Mouse (Mus musculus) embryonic facial prominence, embryonic 15.5 days (tissue): ENCODE data around the gene Usp48. TPM values are rescaled to one million over a fixed set of nuclear protein-coding genes. Genes with fewer than 3 reads are reported as not detected.

Experiments
- ATAC-seq: fragments of 200-750 bp; cut with Nextera tagmentation; 2 replicates; pipeline ENCODE4 v1.8.0; 2017; ENCODE audit warnings: low read depth, moderate TSS enrichment; ENCODE audit not compliant: insufficient number of reproducible peaks, low FRiP score, low TSS enrichment
- H3K27ac ChIP-seq: fragments of 300-500 bp; sonication (generic); replicated peaks from 2 replicates; pipeline ENCODE4 v1.5.1; 2015; ENCODE audit warnings: mild to moderate bottlenecking, inconsistent platforms
- H3K27me3 ChIP-seq: fragments of 300-500 bp; sonication (generic); 2 replicates; pipeline ENCODE4 v1.6.1; 2015; ENCODE audit warnings: inconsistent platforms
- H3K36me3 ChIP-seq: fragments of 300-500 bp; sonication (generic); 2 replicates; pipeline ENCODE4 v1.6.1; 2015; ENCODE audit warnings: mild to moderate bottlenecking, inconsistent platforms
- H3K4me1 ChIP-seq: fragments of 300-500 bp; sonication (generic); 2 replicates; pipeline ENCODE4 v1.6.1; 2015; ENCODE audit warnings: inconsistent platforms
- H3K4me2 ChIP-seq: fragments of 300-500 bp; sonication (generic); replicated peaks from 2 replicates; pipeline ENCODE4 v1.6.1; 2015; ENCODE audit warnings: mild to moderate bottlenecking, inconsistent platforms
- H3K4me3 ChIP-seq: fragments of 300-500 bp; sonication (generic); replicated peaks from 2 replicates; pipeline ENCODE4 v1.5.1; 2015; ENCODE audit warnings: mild to moderate bottlenecking, inconsistent platforms
- H3K9ac ChIP-seq: fragments of 300-500 bp; sonication (generic); 2 replicates; pipeline ENCODE4 v1.6.1; 2015; ENCODE audit warnings: inconsistent platforms
- H3K9me3 ChIP-seq: fragments of 300-500 bp; sonication (generic); replicated peaks from 2 replicates; pipeline ENCODE4 v1.6.1; 2016; ENCODE audit warnings: inconsistent platforms
- WGBS: fragments of 180-500 bp; shearing (Covaris S2); methylation state at CpG from one replicate; pipeline ENCODE4 v1.1.7; 2015; 5-methylcytosine and 5-hydroxymethylcytosine counted together
- polyA plus RNA-seq: library from polyadenylated mRNA; unstranded; fragments of >200 nt; fragmentation: Nextera tagmentation; extraction: Ambion mirVana; gene quantifications from 2 replicates; pipeline ENCODE4 v1.2.1, GENCODE M21; 2015

The Usp48 gene
- polyA plus RNA-seq, 1 experiment from 2014 or later: 71.4 TPM

DNA sequence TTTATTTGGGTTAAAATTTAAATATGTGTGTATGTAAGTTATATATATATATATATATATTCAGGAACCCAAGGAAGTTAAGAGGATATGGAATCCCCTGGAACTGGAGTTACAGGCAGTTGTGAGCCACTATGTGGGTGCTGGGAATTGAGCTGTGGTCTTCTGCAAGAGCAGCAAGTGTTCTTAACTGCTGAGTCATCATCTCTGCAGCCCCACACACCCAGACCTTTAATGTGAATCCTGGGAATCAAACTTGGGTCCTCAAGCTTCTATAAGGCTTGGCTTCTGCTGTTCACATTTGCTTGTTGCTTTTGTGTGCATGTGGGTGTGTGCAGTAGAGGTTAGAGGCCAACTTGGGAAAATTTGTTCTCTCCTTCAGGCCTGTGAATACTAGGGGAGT is 52.7 kb downstream of the Usp48 start:
- no peak overlapping the region for H3K27ac ChIP-seq
- peaks cover 85% of the 10 kb centered on the region for H3K36me3 ChIP-seq
- no peaks in the 10 kb centered on the region for H3K27me3 ChIP-seq
- no peaks in the 10 kb centered on the region for H3K9me3 ChIP-seq
- ATAC-seq: no peak
- no peak overlapping the region for H3K4me3 ChIP-seq
- no peak overlapping the region for H3K4me2 ChIP-seq
- no peaks in the 10 kb centered on the region for H3K4me1 ChIP-seq
- H3K9ac ChIP-seq: no peak overlapping the region

DNA sequence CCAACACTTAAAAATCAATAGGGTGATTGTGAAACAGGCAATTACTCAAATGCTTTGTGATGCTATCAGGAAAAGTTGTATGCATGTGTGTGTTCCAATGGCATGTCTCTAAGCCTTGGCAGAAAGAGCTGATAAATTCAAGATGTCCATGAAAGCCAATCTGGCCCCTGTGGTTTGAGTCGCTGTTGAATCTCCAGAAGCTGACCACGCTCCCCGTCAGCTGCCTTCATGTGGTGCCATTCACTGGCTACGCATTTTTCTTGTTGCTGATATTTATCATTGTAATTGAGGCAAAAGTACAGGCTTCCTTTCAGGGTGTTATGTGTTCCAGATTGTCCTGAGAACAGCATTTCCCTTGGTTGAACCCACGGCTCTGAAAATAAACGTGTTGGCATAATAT is 54.1 kb downstream of the Usp48 start:
- H3K4me1 ChIP-seq: no peaks in the 10 kb centered on the region
- H3K9ac ChIP-seq: no peak overlapping the region
- no peak overlapping the region for H3K4me3 ChIP-seq
- no peaks in the 10 kb centered on the region for H3K9me3 ChIP-seq
- H3K36me3 ChIP-seq: peaks cover 90% of the 10 kb centered on the region
- no peak overlapping the region for H3K4me2 ChIP-seq
- WGBS: 39% methylated on average over 6 of the region's 6 CpGs
- peak overlapping the region; percentile 41; the same call in 1 of the 2 replicates for H3K27ac ChIP-seq
- H3K27me3 ChIP-seq: no peaks in the 10 kb centered on the region
- ATAC-seq: peak; percentile 73

DNA sequence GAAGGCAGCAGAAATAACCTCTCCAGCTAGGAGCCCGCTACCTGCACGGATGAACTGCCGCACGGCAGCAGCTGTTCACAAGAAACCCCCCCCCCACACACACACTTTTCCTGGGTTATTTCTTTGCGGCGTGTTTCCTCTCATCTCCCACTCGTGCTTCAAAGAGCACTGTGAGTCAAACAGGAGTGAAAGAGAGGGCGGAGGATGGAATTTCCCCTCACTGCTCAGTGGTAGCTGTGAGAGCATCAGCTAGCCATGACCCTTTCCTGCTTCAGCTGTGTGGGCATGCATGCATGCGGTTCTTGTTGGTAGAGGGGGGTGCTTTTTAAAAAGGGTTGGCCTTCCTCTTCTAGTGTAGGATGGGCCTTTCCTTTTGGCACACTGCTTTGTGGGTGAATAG is 54.7 kb downstream of the Usp48 start:
- peak overlapping the region; percentile 41 for H3K27ac ChIP-seq
- no peaks in the 10 kb centered on the region for H3K4me1 ChIP-seq
- H3K9me3 ChIP-seq: no peaks in the 10 kb centered on the region
- H3K9ac ChIP-seq: no peak overlapping the region
- WGBS: 69% methylated on average over 9 of the region's 9 CpGs
- H3K27me3 ChIP-seq: no peaks in the 10 kb centered on the region
- H3K4me2 ChIP-seq: no peak overlapping the region
- H3K4me3 ChIP-seq: no peak overlapping the region
- peaks cover 90% of the 10 kb centered on the region for H3K36me3 ChIP-seq
- no peak for ATAC-seq

DNA sequence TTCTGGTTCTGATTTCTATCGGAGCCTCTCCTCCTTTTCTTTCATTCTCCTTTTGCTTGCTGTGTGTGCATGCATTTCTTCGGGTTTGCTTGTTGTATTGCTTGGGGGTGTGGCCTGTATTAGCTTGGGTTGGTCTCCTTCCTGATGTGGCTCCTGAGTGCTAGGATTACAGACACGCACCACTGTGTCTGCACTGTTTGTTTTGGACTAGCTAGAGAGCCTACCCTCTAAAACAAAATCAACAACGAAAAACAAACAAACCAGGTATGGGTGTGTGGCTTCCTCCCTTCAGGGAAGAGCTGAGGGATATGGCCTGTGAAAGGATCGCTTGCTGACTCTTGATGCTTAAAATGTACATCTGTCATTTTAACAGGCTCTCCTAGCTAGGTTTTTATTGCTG is 57.4 kb downstream of the Usp48 start:
- Histone ChIP-seq H3K27me3 (no peaks in the 10 kb centered on the region), H3K4me1 (no peaks in the 10 kb centered on the region)
- no peak for ATAC-seq

DNA sequence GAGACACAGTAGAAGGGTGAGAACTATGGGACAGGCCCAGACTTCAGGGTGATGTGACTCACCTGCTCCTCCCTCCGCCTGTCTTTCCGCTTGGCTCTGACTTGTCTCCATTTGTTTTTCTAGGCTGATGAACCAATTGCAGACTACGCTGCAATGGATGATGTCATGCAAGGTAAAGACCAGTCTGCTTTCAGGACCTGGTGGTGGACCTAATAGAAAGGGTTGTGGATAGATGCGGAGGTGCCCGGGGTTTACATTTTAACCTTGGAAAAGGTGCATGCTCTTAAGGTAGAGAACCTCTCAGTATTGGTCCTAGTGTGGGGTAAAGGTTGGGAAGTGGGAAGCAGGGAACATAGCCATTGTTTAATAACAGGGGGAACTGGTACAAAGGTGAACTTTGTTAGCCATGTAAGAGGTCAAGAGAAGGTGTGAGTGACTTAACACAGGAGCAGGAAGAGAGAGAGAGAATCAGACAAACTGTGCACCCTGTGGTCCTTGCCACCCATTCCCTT is 59.3 kb downstream of the Usp48 start:
- WGBS: 83% methylated on average over 5 of the region's 5 CpGs
- no peaks in the 10 kb centered on the region for H3K4me1 ChIP-seq
- peaks cover 90% of the 10 kb centered on the region for H3K36me3 ChIP-seq

More for the DNA sequence above, 57.4 kb downstream of the Usp48 start:
- no peak overlapping the region for H3K4me3 ChIP-seq
- 72% methylated on average over 5 of the region's 5 CpGs for WGBS
- H3K4me2 ChIP-seq: no peak overlapping the region
- H3K9me3 ChIP-seq: no peaks in the 10 kb centered on the region
- peaks cover 85% of the 10 kb centered on the region for H3K36me3 ChIP-seq
- no peak overlapping the region for H3K9ac ChIP-seq
- H3K27ac ChIP-seq: no peak overlapping the region

DNA sequence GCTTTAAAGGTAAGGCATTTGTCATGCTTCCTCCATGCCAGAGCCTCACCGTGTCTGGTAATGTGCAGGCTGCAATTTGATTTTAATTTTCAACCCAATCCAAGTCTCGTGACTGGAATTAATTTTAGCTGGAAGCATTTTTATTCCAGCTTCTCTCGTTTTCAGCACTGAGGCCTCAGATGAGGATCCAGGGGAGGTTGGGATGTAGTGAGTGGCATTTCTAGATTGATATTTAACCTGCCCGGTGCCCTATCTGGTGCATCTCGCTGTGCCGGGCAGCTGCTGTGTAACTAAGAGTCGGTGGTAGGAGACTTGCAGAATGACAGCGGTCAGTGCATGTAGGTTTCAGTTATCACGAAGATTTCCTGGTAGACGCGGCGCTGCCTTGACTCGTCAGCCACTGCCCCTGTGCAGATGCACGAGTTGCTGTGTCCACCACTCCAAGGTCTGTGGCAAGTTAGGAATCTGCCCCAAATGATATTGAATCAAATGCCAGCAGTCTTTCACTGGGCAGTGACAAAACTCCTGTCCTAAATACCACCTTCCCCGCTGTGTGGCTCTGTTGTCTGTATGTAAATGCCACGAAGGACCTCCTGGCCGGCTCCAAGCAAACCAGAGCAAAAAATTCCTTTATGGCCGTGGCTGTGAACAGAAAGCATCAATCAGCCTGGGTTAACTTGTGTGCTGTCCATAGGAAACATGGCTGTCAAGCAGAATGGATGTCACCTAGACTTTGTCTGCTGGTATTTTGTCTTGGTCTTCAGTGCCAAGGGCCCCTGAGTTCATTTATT is 61.9 kb downstream of the Usp48 start:
- Histone ChIP-seq H3K9me3 (no peaks in the 10 kb centered on the region), H3K4me1 (peaks cover 4% of the 10 kb centered on the region), H3K36me3 (peaks cover 72% of the 10 kb centered on the region), H3K4me2 (no peak overlapping the region), H3K9ac (no peak overlapping the region), H3K4me3 (no peak overlapping the region), H3K27ac (no peak overlapping the region), H3K27me3 (no peaks in the 10 kb centered on the region)
- no peak for ATAC-seq
- 72% methylated on average over 18 of the region's 18 CpGs for WGBS

More for the DNA sequence above, 59.3 kb downstream of the Usp48 start:
- 0 out of 2 replicates have a peak overlapping the region, but pooled peaks have one; percentile 5 for H3K27ac ChIP-seq
- no peak for ATAC-seq
- H3K4me3 ChIP-seq: no peak overlapping the region
- no peak overlapping the region for H3K9ac ChIP-seq
- H3K4me2 ChIP-seq: no peak overlapping the region
- no peaks in the 10 kb centered on the region for H3K9me3 ChIP-seq
- H3K27me3 ChIP-seq: no peaks in the 10 kb centered on the region

DNA sequence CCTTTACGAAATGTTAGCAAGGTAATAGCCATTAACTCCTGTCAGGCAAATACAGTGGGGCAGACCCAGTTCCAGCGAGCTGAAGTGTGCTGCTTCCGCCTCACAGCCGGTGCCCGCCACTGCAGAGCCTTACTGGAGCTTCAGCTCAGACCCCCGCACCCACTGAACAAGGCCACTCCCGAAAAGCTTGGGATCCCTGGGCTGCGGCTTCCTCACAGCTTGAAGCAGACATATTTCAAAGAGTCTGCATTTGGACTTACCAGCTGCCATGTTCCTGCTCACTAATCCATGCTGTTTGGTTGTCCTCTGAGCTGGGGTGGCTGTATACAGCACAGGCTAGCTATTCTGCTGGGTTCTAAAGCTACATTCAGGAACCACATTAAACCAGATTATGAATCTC is 64.1 kb downstream of the Usp48 start:
- H3K36me3 ChIP-seq: peaks cover 53% of the 10 kb centered on the region

DNA sequence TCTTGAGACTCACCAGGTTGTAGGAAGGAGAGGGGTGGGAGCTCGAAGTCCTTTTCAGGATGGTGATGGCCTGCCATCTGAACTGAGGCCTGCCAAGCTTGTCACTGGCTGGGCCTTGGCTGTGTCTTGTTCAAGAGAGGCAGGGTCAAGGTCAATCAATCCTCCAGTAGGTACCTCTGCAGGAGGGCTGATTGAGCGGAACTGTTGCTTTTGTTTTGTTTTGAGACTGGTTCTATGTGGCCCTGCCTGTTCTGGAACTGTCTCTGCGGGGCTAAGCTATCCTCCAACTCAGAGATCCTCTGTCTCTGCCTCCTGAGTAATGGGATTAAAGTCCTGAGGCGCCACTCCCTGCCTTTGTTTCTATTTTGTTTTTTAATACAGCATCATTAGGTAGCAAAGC is 66.0 kb downstream of the Usp48 start:
- H3K27me3 ChIP-seq: no peaks in the 10 kb centered on the region
- H3K27ac ChIP-seq: no peak overlapping the region
- H3K9me3 ChIP-seq: no peaks in the 10 kb centered on the region
- ATAC-seq: no peak
- 87% methylated on average over 4 of the region's 4 CpGs for WGBS
- peaks cover 23% of the 10 kb centered on the region for H3K4me1 ChIP-seq
- no peak overlapping the region for H3K4me3 ChIP-seq
- H3K4me2 ChIP-seq: no peak overlapping the region
- H3K9ac ChIP-seq: no peak overlapping the region
- peaks cover 36% of the 10 kb centered on the region for H3K36me3 ChIP-seq

More for the DNA sequence above, 64.1 kb downstream of the Usp48 start:
- Histone ChIP-seq H3K4me1 (peaks cover 10% of the 10 kb centered on the region), H3K27ac (no peak overlapping the region), H3K9me3 (no peaks in the 10 kb centered on the region), H3K27me3 (no peaks in the 10 kb centered on the region), H3K4me2 (no peak overlapping the region), H3K4me3 (no peak overlapping the region), H3K9ac (no peak overlapping the region)
- 84% methylated on average over 8 of the region's 8 CpGs for WGBS
- ATAC-seq: no peak

DNA sequence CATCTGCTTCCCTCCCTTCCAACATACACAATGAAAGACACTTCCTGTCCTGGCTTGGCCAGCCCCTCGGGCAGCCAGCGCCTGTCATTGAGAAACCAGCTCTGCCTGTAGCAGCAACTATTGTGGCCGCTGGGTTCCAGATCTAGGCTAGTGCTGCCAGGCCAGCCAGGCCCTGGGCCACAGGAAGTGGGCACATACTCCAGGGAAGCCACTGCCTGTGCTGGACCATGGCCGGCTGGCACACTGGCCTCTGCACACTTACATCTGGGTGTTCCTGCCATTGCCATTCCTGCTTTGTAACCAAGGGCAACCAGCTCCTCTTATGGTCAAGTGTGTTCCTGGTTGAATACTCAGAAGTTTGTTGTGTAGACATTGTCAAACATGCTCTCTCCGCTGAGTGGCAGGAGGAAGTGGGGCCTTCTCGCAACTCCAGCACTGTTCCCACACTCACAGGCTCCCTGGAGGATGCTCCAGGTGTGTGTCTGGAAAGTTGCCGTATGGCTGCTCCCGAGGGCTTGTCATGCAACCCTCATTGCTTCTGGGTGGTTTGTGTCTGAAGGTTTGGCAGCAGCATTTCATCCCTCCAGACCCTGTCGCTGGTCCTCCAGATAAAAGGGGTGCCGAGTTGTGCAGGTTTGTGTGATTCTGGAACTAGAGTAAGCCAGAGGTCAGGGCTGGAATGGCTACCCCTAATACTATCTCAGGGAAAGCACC is 67.0 kb downstream of the Usp48 start:
- peak overlapping the region; percentile 23; the same call in 1 of the 2 replicates for H3K27ac ChIP-seq
- H3K27me3 ChIP-seq: no peaks in the 10 kb centered on the region
- 54% methylated on average over 10 of the region's 10 CpGs for WGBS
- H3K36me3 ChIP-seq: peaks cover 30% of the 10 kb centered on the region
- no peak overlapping the region for H3K9ac ChIP-seq
- ATAC-seq: no peak
- no peaks in the 10 kb centered on the region for H3K9me3 ChIP-seq
- H3K4me3 ChIP-seq: no peak overlapping the region
- peaks cover 31% of the 10 kb centered on the region for H3K4me1 ChIP-seq
- no peak overlapping the region for H3K4me2 ChIP-seq

DNA sequence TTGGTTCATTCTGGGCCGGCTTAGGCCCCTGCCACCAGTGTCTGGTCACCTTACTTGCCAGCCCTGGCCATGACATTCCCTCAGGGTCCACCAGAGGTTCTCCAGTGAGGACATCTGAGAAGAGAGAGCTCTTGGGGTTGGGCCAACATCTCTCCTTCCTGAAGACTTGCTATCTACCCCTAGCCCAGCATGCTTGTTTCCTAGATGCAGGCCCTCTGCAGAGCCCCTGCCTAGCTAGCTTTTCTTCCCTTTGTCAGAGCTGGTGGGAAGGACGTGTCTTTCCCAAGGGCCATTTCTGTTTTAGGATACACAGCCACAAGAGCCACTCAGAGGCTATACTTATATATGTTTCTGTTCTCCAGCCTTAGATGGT is 67.5 kb downstream of the Usp48 start:
- no peak overlapping the region for H3K4me3 ChIP-seq
- no peak overlapping the region for H3K9ac ChIP-seq
- peaks cover 33% of the 10 kb centered on the region for H3K4me1 ChIP-seq
- no peak for ATAC-seq
- H3K9me3 ChIP-seq: no peaks in the 10 kb centered on the region
- H3K27ac ChIP-seq: peak overlapping the region; percentile 23; the same call in 1 of the 2 replicates
- H3K4me2 ChIP-seq: no peak overlapping the region
- WGBS: 63% methylated on average over 2 of the region's 2 CpGs
- peaks cover 25% of the 10 kb centered on the region for H3K36me3 ChIP-seq
- no peaks in the 10 kb centered on the region for H3K27me3 ChIP-seq

DNA sequence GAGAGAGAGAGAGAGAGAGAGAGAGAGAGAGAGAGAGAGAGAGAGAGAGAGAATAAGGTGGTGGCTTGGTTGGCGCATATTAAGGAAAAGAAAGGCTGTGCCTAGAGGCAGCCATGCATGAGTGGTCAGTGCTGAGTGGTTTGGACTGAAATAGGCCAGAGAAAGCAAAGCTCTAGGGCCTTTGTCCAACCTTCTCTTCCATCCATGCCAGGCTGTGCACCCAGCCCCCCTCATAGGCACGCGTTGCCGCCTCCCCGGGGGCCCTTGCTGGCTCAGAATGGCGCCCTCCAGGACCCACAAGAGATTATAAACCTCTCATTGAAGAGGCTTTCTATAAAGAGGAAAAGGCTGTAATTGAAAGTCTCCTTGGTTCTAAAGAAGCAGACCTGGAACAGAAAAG is 68.0 kb downstream of the Usp48 start:
- Histone ChIP-seq H3K27ac (no peak overlapping the region), H3K4me1 (peaks cover 33% of the 10 kb centered on the region), H3K36me3 (peaks cover 20% of the 10 kb centered on the region), H3K4me3 (no peak overlapping the region), H3K9ac (no peak overlapping the region), H3K4me2 (no peak overlapping the region), H3K27me3 (no peaks in the 10 kb centered on the region), H3K9me3 (no peaks in the 10 kb centered on the region)
- no peak for ATAC-seq
- 63% methylated on average over 6 of the region's 6 CpGs for WGBS
